Mouse (Mus musculus): Measurements from ENCODE around the gene Sp2. TPM values are rescaled to one million over a fixed set of nuclear protein-coding genes. Genes with fewer than 3 reads are reported as not detected.

Gene Sp2
- total and polyA plus RNA-seq, 2 experiments from 2014 or later = 5.2 to 13.7 TPM

GRCm38 (mm10) chr11:96935872-96936650, 46.7 kb downstream of the Sp2 start:
- no peak for DNase-seq (ENCODE audit: low spot score)
- Histone ChIP-seq H3K36me3 (ENCODE audit: insufficient read depth, low read length) (peaks cover 11% of the 10 kb centered on the region), H3K9ac (replicated peaks; ENCODE audit: low read length, poor library complexity, severe bottlenecking) (no peak overlapping the region), H3K27ac (ENCODE audit: low read depth, low read length) (no peak overlapping the region), H3K4me1 (ENCODE audit: insufficient read depth, low read length) (no peaks in the 10 kb centered on the region), H3K9me3 (ENCODE audit: low read length) (no peaks in the 10 kb centered on the region), H3K27me3 (ENCODE audit: insufficient read depth, low read length) (no peaks in the 10 kb centered on the region), H3K4me3 (ENCODE audit: low read depth, low read length) (no peak overlapping the region), H3K4me2 (ENCODE audit: low read depth, low read length, poor library complexity, severe bottlenecking) (no peak overlapping the region)
- ATAC-seq (ENCODE audit: low FRiP score) = no peak
- TF ChIP-seq CTCF (IDR thresholded peaks at IDR 0.05) = no peak
- WGBS = 85% methylated on average over 9 of the region's 9 CpGs

GRCm38 (mm10) chr11:96934921-96935356, 47.8 kb downstream of the Sp2 start:
- H3K9me3 ChIP-seq (ENCODE audit: low read length) = no peaks in the 10 kb centered on the region
- no peak for TF ChIP-seq CTCF (IDR thresholded peaks at IDR 0.05)
- H3K4me2 ChIP-seq (ENCODE audit: low read depth, low read length, poor library complexity, severe bottlenecking) = peak overlapping the region; percentile 20; the same call in 1 of the 2 replicates
- peaks cover 4% of the 10 kb centered on the region for H3K36me3 ChIP-seq (ENCODE audit: insufficient read depth, low read length)
- H3K27ac ChIP-seq (ENCODE audit: low read depth, low read length) = no peak overlapping the region
- no peaks in the 10 kb centered on the region for H3K4me1 ChIP-seq (ENCODE audit: insufficient read depth, low read length)
- DNase-seq (ENCODE audit: low spot score) = peak; percentile 73
- no peak overlapping the region for H3K9ac ChIP-seq (replicated peaks; ENCODE audit: low read length, poor library complexity, severe bottlenecking)
- no peaks in the 10 kb centered on the region for H3K27me3 ChIP-seq (ENCODE audit: insufficient read depth, low read length)
- H3K4me3 ChIP-seq (ENCODE audit: low read depth, low read length) = no peak overlapping the region
- no peak; the same call in 1 of the 2 replicates for ATAC-seq (ENCODE audit: low FRiP score)
- WGBS = 23% methylated on average over 12 of the region's 12 CpGs

- 88% methylated on average over 13 of the region's 13 CpGs for WGBS
- no peak overlapping the region for H3K4me3 ChIP-seq (ENCODE audit: low read depth, low read length)
- H3K36me3 ChIP-seq (ENCODE audit: insufficient read depth, low read length) = no peaks in the 10 kb centered on the region
- H3K4me2 ChIP-seq (ENCODE audit: low read depth, low read length, poor library complexity, severe bottlenecking) = no peak overlapping the region
- ATAC-seq (ENCODE audit: low FRiP score) (no peak), DNase-seq (ENCODE audit: low spot score) (no peak)
- 0 out of 2 replicates have a peak, but pooled peaks cover 7% of the 10 kb centered on the region for H3K27me3 ChIP-seq (ENCODE audit: insufficient read depth, low read length)
- no peak for TF ChIP-seq CTCF (IDR thresholded peaks at IDR 0.05)
- no peak overlapping the region for H3K27ac ChIP-seq (ENCODE audit: low read depth, low read length)
- no peaks in the 10 kb centered on the region for H3K9me3 ChIP-seq (ENCODE audit: low read length)
- H3K4me1 ChIP-seq (ENCODE audit: insufficient read depth, low read length) = no peaks in the 10 kb centered on the region
- no peak overlapping the region for H3K9ac ChIP-seq (replicated peaks; ENCODE audit: low read length, poor library complexity, severe bottlenecking)
Measured at GRCm38 (mm10) chr11:96933562-96934276, 49.0 kb downstream of the Sp2 start.

GRCm38 (mm10) chr11:96931327-96932062, 51.3 kb downstream of the Sp2 start:
- 0 out of 2 replicates have a peak, but pooled peaks cover 9% of the 10 kb centered on the region for H3K27me3 ChIP-seq (ENCODE audit: insufficient read depth, low read length)
- H3K9me3 ChIP-seq (ENCODE audit: low read length) = no peaks in the 10 kb centered on the region
- TF ChIP-seq CTCF (IDR thresholded peaks at IDR 0.05) = no peak
- H3K4me1 ChIP-seq (ENCODE audit: insufficient read depth, low read length) = no peaks in the 10 kb centered on the region
- ATAC-seq (ENCODE audit: low FRiP score) (no peak), DNase-seq (ENCODE audit: low spot score) (no peak)
- H3K9ac ChIP-seq (replicated peaks; ENCODE audit: low read length, poor library complexity, severe bottlenecking) = no peak overlapping the region
- H3K27ac ChIP-seq (ENCODE audit: low read depth, low read length) = no peak overlapping the region
- no peaks in the 10 kb centered on the region for H3K36me3 ChIP-seq (ENCODE audit: insufficient read depth, low read length)
- WGBS = 65% methylated on average over 8 of the region's 8 CpGs
- H3K4me3 ChIP-seq (ENCODE audit: low read depth, low read length) = no peak overlapping the region
- H3K4me2 ChIP-seq (ENCODE audit: low read depth, low read length, poor library complexity, severe bottlenecking) = no peak overlapping the region

- no peaks in the 10 kb centered on the region for H3K4me1 ChIP-seq (ENCODE audit: insufficient read depth, low read length)
- no peak for DNase-seq (ENCODE audit: low spot score)
- WGBS = 74% methylated on average over 9 of the region's 9 CpGs
Measured at GRCm38 (mm10) chr11:96929766-96930331, 52.9 kb downstream of the Sp2 start.

More at GRCm38 (mm10) chr11:96929766-96930331, 52.9 kb downstream of the Sp2 start:
- Histone ChIP-seq H3K9ac (replicated peaks; ENCODE audit: low read length, poor library complexity, severe bottlenecking) (no peak overlapping the region), H3K9me3 (ENCODE audit: low read length) (no peaks in the 10 kb centered on the region), H3K4me3 (ENCODE audit: low read depth, low read length) (no peak overlapping the region), H3K4me2 (ENCODE audit: low read depth, low read length, poor library complexity, severe bottlenecking) (no peak overlapping the region), H3K36me3 (ENCODE audit: insufficient read depth, low read length) (no peaks in the 10 kb centered on the region), H3K27me3 (ENCODE audit: insufficient read depth, low read length) (0 out of 2 replicates have a peak, but pooled peaks cover 9% of the 10 kb centered on the region), H3K27ac (ENCODE audit: low read depth, low read length) (no peak overlapping the region)
- no peak for ATAC-seq (ENCODE audit: low FRiP score)
- TF ChIP-seq CTCF (IDR thresholded peaks at IDR 0.05) = no peak

All from midbrain, postnatal 0 days (tissue).